Mouse (Mus musculus) ovary, postnatal 10 days (tissue): ENCODE measurements around the gene Mettl16.
"Not testable (repeated sequence)": the region's sequence is repeated elsewhere in the genome, so short reads cannot be mapped to it uniquely, and the experiment has no call there.

Experiments
- DNase-seq: peaks from one replicate; pipeline ENCODE4 v3.0.0; 2022; ENCODE audit warnings: low spot score

Gene Mettl16

GRCm38 (mm10) chr11:74772386-74772785, 1.8 kb downstream of the Mettl16 start:
- no peak for DNase-seq

GRCm38 (mm10) chr11:74792874-74793273, 22.2 kb downstream of the Mettl16 start:
- DNase-seq: no peak

- DNase-seq: no peak
These were observed 30.0 kb downstream of the Mettl16 start for GRCm38 (mm10) chr11:74800658-74801057.

GRCm38 (mm10) chr11:74804081-74804627, 33.5 kb downstream of the Mettl16 start:
- no peak for DNase-seq

GRCm38 (mm10) chr11:74807246-74807882, 36.7 kb downstream of the Mettl16 start:
- DNase-seq: no peak

- DNase-seq: no peak
These were observed 37.7 kb downstream of the Mettl16 start for GRCm38 (mm10) chr11:74808251-74808853.

GRCm38 (mm10) chr11:74810134-74810533, 39.5 kb downstream of the Mettl16 start:
- DNase-seq: no peak

- DNase-seq: not testable (repeated sequence)
These were observed 40.4 kb downstream of the Mettl16 start for GRCm38 (mm10) chr11:74811027-74811426.

- no peak for DNase-seq
These were observed 40.9 kb downstream of the Mettl16 start for GRCm38 (mm10) chr11:74811538-74811937.

GRCm38 (mm10) chr11:74815795-74816194, 45.2 kb downstream of the Mettl16 start:
- DNase-seq: no peak

- DNase-seq: no peak
These were observed 50.3 kb downstream of the Mettl16 start for GRCm38 (mm10) chr11:74820921-74821320.

GRCm38 (mm10) chr11:74821463-74821862, 50.8 kb downstream of the Mettl16 start:
- DNase-seq: no peak

- DNase-seq: no peak
These were observed 52.3 kb downstream of the Mettl16 start for GRCm38 (mm10) chr11:74822746-74823440.

GRCm38 (mm10) chr11:74826151-74826550, 55.5 kb downstream of the Mettl16 start:
- no peak for DNase-seq

- no peak for DNase-seq
These were observed 56.1 kb downstream of the Mettl16 start for GRCm38 (mm10) chr11:74826702-74827101.

GRCm38 (mm10) chr11:74827791-74828403, 57.3 kb downstream of the Mettl16 start:
- DNase-seq: no peak

GRCm38 (mm10) chr11:74828404-74828931, 57.8 kb downstream of the Mettl16 start:
- DNase-seq: no peak

- no peak for DNase-seq
These were observed 58.4 kb downstream of the Mettl16 start for GRCm38 (mm10) chr11:74828965-74829550.

GRCm38 (mm10) chr11:74829812-74830211, 59.2 kb downstream of the Mettl16 start:
- DNase-seq: no peak

GRCm38 (mm10) chr11:74830256-74831161, 59.9 kb downstream of the Mettl16 start, which contains the start of gene Mnt:
Gene Mnt, plus strand, starts transcription at chr11:74830920.
- peak; percentile 97 for DNase-seq

GRCm38 (mm10) chr11:74831191-74831605, 60.6 kb downstream of the Mettl16 start:
- DNase-seq: no peak
